Mouse (Mus musculus) urinary bladder, postnatal 4 days (tissue): ENCODE measurements around the gene Slc24a3.

Experiments used
- DNase-seq, 2 experiments: peaks; one replicate each; pipeline ENCODE4 v3.0.0; 2021 to 2022; ENCODE audit warnings: low spot score in 2 of 2

Gene Slc24a3

GRCm38 (mm10) chr2:145213587-145213986, 46.0 kb downstream of the Slc24a3 start:
- DNase-seq = no peak

GRCm38 (mm10) chr2:145214086-145214831, 46.7 kb downstream of the Slc24a3 start:
- DNase-seq = no peak

- no peak for DNase-seq
Measured at GRCm38 (mm10) chr2:145216580-145216979, 49.0 kb downstream of the Slc24a3 start.

- DNase-seq = no peak
Measured at GRCm38 (mm10) chr2:145217422-145217821, 49.9 kb downstream of the Slc24a3 start.

GRCm38 (mm10) chr2:145219246-145219645, 51.7 kb downstream of the Slc24a3 start:
- no peak for DNase-seq

GRCm38 (mm10) chr2:145223646-145224045, 56.1 kb downstream of the Slc24a3 start:
- DNase-seq = no peak

- DNase-seq = no peak
Measured at GRCm38 (mm10) chr2:145225640-145226039, 58.1 kb downstream of the Slc24a3 start.

- DNase-seq = no peak
Measured at GRCm38 (mm10) chr2:145226100-145226499, 58.5 kb downstream of the Slc24a3 start.

- DNase-seq = no peak
Measured at GRCm38 (mm10) chr2:145227351-145227750, 59.8 kb downstream of the Slc24a3 start.

GRCm38 (mm10) chr2:145232764-145233484, 65.4 kb downstream of the Slc24a3 start:
- DNase-seq = no peak

GRCm38 (mm10) chr2:145233547-145234398, 66.2 kb downstream of the Slc24a3 start:
- DNase-seq = peak in 1 of 2 experiments; percentile 60

GRCm38 (mm10) chr2:145246384-145246783, 78.8 kb downstream of the Slc24a3 start:
- no peak for DNase-seq

GRCm38 (mm10) chr2:145248185-145248584, 80.6 kb downstream of the Slc24a3 start:
- DNase-seq = no peak

GRCm38 (mm10) chr2:145257332-145257731, 89.8 kb downstream of the Slc24a3 start:
- peak; percentile 57 to 74 for DNase-seq

GRCm38 (mm10) chr2:145257855-145258254, 90.3 kb downstream of the Slc24a3 start:
- DNase-seq = no peak

- DNase-seq = no peak
Measured at GRCm38 (mm10) chr2:145260574-145260973, 93.0 kb downstream of the Slc24a3 start.

GRCm38 (mm10) chr2:145262153-145262552, 94.6 kb downstream of the Slc24a3 start:
- DNase-seq = no peak

GRCm38 (mm10) chr2:145266723-145267122, 99.2 kb downstream of the Slc24a3 start:
- no peak for DNase-seq

GRCm38 (mm10) chr2:145268971-145269370, 101.4 kb downstream of the Slc24a3 start:
- no peak for DNase-seq

GRCm38 (mm10) chr2:145269410-145269809, 101.9 kb downstream of the Slc24a3 start:
- DNase-seq = no peak

GRCm38 (mm10) chr2:145274016-145274677, 106.6 kb downstream of the Slc24a3 start:
- no peak for DNase-seq

- no peak for DNase-seq
Measured at GRCm38 (mm10) chr2:145279336-145279735, 111.8 kb downstream of the Slc24a3 start.
